Mouse (Mus musculus) NIH3T3 (cell line): Measurements from ENCODE around the gene Vmn1r118.
"Not testable (repeated sequence)": the region's sequence is repeated elsewhere in the genome, so short reads cannot be mapped to it uniquely, and the experiment has no call there.

Source experiments
- DNase-seq: peaks from one replicate; pipeline ENCODE4 v3.0.0-alpha.2; 2012; ENCODE audit warnings: low read depth

The Vmn1r118 gene

GRCm38 (mm10) chr7:20912247-20912646 lies at the start of gene Vmn1r118:
Vmn1r118 (minus strand) TSS chr7:20912347.
- DNase-seq, result not testable (repeated sequence)

GRCm38 (mm10) chr7:20884021-20884420 lies 28.1 kb downstream of the Vmn1r118 start, which contains the start of gene Vmn1r117:
Vmn1r117 (minus strand) TSS chr7:20884121.
- not testable (repeated sequence) for DNase-seq

GRCm38 (mm10) chr7:20871956-20872355 lies 40.2 kb downstream of the Vmn1r118 start, which contains the start of gene Vmn1r116:
Vmn1r116 (plus strand) TSS chr7:20872256.
- DNase-seq, result not testable (repeated sequence)
